Mouse (Mus musculus): ENCODE measurements at regions not wholly inside any gene's neighbourhood (a gene's known extent, or its start where the extent isn't known, plus 50 kb on each side); places are given as distances from the start of the nearest gene placed in this dataset.

- no peak for DNase-seq (ENCODE audit: low spot score in 2 of 2)
These were observed 76.1 kb upstream of the Serp2 start for GRCm38 (mm10) chr14:76632763-76633162.

GRCm38 (mm10) chr14:76631740-76632139 is 75.1 kb upstream of the Serp2 start:
- no peak for DNase-seq (ENCODE audit: low spot score in 2 of 2)

GRCm38 (mm10) chr14:76631181-76631580 is 74.5 kb upstream of the Serp2 start:
- no peak for DNase-seq (ENCODE audit: low spot score in 2 of 2)

GRCm38 (mm10) chr14:76629913-76630478 is 73.3 kb upstream of the Serp2 start:
- DNase-seq (ENCODE audit: low spot score in 2 of 2): no peak

GRCm38 (mm10) chr14:76628182-76628892 is 71.6 kb upstream of the Serp2 start:
- no peak for DNase-seq (ENCODE audit: low spot score in 2 of 2)

- DNase-seq (ENCODE audit: low spot score in 2 of 2): no peak
These were observed 69.1 kb upstream of the Serp2 start for GRCm38 (mm10) chr14:76625589-76626368.

GRCm38 (mm10) chr14:76624626-76625378 is 68.1 kb upstream of the Serp2 start:
- no peak for DNase-seq (ENCODE audit: low spot score in 2 of 2)

- no peak for DNase-seq (ENCODE audit: low spot score in 2 of 2)
These were observed 66.8 kb upstream of the Serp2 start for GRCm38 (mm10) chr14:76623371-76623988.

- no peak for DNase-seq (ENCODE audit: low spot score in 2 of 2)
These were observed 66.1 kb upstream of the Serp2 start for GRCm38 (mm10) chr14:76622634-76623291.

GRCm38 (mm10) chr14:76619038-76619409 is 62.3 kb upstream of the Serp2 start:
- DNase-seq (ENCODE audit: low spot score in 2 of 2): no peak

- no peak for DNase-seq (ENCODE audit: low spot score in 2 of 2)
These were observed 61.8 kb upstream of the Serp2 start for GRCm38 (mm10) chr14:76618331-76619037.

- no peak for DNase-seq (ENCODE audit: low spot score in 2 of 2)
These were observed 61.2 kb upstream of the Serp2 start for GRCm38 (mm10) chr14:76617889-76618288.

- DNase-seq (ENCODE audit: low spot score in 2 of 2): no peak
These were observed 60.8 kb upstream of the Serp2 start for GRCm38 (mm10) chr14:76617447-76617846.

- DNase-seq (ENCODE audit: low spot score in 2 of 2): no peak
These were observed 59.6 kb upstream of the Serp2 start for GRCm38 (mm10) chr14:76616367-76616683.

- no peak for DNase-seq (ENCODE audit: low spot score in 2 of 2)
These were observed 59.1 kb upstream of the Serp2 start for GRCm38 (mm10) chr14:76615603-76616366.

- no peak for DNase-seq (ENCODE audit: low spot score in 2 of 2)
These were observed 58.5 kb upstream of the Serp2 start for GRCm38 (mm10) chr14:76615182-76615581.

- no peak for DNase-seq (ENCODE audit: low spot score in 2 of 2)
These were observed 58.0 kb upstream of the Serp2 start for GRCm38 (mm10) chr14:76614682-76615081.

GRCm38 (mm10) chr14:76613604-76614003 is 56.9 kb upstream of the Serp2 start:
- no peak for DNase-seq (ENCODE audit: low spot score in 2 of 2)

- DNase-seq (ENCODE audit: low spot score in 2 of 2): no peak
These were observed 54.0 kb upstream of the Serp2 start for GRCm38 (mm10) chr14:76610429-76611378.
